Mouse (Mus musculus) limb, embryonic 15.5 days (tissue): ENCODE measurements around the gene Ptpn6. TPM values are rescaled to one million over a fixed set of nuclear protein-coding genes. Genes with fewer than 3 reads are reported as not detected.

Experiments
- ATAC-seq: fragments of 200-750 bp; cut with Nextera tagmentation; 2 replicates; pipeline ENCODE4 v1.8.0; 2017; ENCODE audit warnings: low read depth, moderate TSS enrichment; ENCODE audit not compliant: insufficient number of reproducible peaks, low FRiP score, low TSS enrichment
- H3K27ac ChIP-seq: fragments of 300-500 bp; sonication (generic); 2 replicates; pipeline ENCODE4 v1.5.1; 2015; ENCODE audit warnings: moderate library complexity, mild to moderate bottlenecking, inconsistent platforms
- H3K27me3 ChIP-seq: fragments of 300-500 bp; sonication (generic); 2 replicates; pipeline ENCODE4 v1.6.1; 2015; ENCODE audit warnings: inconsistent platforms
- H3K36me3 ChIP-seq: fragments of 300-500 bp; sonication (generic); 2 replicates; pipeline ENCODE4 v1.6.1; 2015; ENCODE audit warnings: inconsistent platforms
- H3K4me1 ChIP-seq: fragments of 300-500 bp; sonication (generic); 2 replicates; pipeline ENCODE4 v1.6.1; 2015; ENCODE audit warnings: inconsistent platforms
- H3K4me2 ChIP-seq: fragments of 300-500 bp; sonication (generic); 2 replicates; pipeline ENCODE4 v1.6.1; 2015; ENCODE audit warnings: mild to moderate bottlenecking, inconsistent platforms
- H3K4me3 ChIP-seq: fragments of 300-500 bp; sonication (generic); 2 replicates; pipeline ENCODE4 v1.5.1; 2015; ENCODE audit warnings: mild to moderate bottlenecking, inconsistent platforms
- H3K9ac ChIP-seq: fragments of 300-500 bp; sonication (generic); 2 replicates; pipeline ENCODE4 v1.6.1; 2015; ENCODE audit warnings: inconsistent platforms
- H3K9me3 ChIP-seq: fragments of 300-500 bp; sonication (generic); 2 replicates; pipeline ENCODE4 v1.6.1; 2016; ENCODE audit warnings: inconsistent platforms
- WGBS: fragments of 180-500 bp; shearing (Covaris S2); methylation state at CpG from one replicate; pipeline ENCODE4 v1.1.7; 2015; 5-methylcytosine and 5-hydroxymethylcytosine counted together
- polyA plus RNA-seq: library from polyadenylated mRNA; unstranded; fragments of >200 nt; fragmentation: Nextera tagmentation; extraction: Ambion mirVana; gene quantifications from 2 replicates; pipeline ENCODE4 v1.2.1, GENCODE M21; 2015

Ptpn6 gene
- polyA plus RNA-seq = 17.4 and 17.8 TPM in 2 replicates

GRCm38 (mm10) chr6:124738511-124739023 is at the start of gene Ptpn6:
Gene Ptpn6 (minus strand): TSS chr6:124738714.
- WGBS = 26% methylated on average over 15 of the region's 15 CpGs
- Histone ChIP-seq H3K36me3 (peaks cover 11% of the 10 kb centered on the region), H3K9me3 (no peaks in the 10 kb centered on the region), H3K27me3 (no peaks in the 10 kb centered on the region), H3K4me1 (peaks cover 29% of the 10 kb centered on the region), H3K4me2 (peak within 1 kb of the TSS; percentile 30), H3K4me3 (no peak within 1 kb of the TSS; the same call in 1 of the 2 replicates), H3K27ac (peak within 1 kb of the TSS; percentile 34; the same call in 1 of the 2 replicates), H3K9ac (no peak within 1 kb of the TSS)
- ATAC-seq = no peak

- ATAC-seq = no peak
- 76% methylated on average over 10 of the region's 10 CpGs for WGBS
- H3K4me1 ChIP-seq = 0 out of 2 replicates have a peak, but pooled peaks cover under 1% of the 10 kb centered on the region
- H3K27me3 ChIP-seq = no peaks in the 10 kb centered on the region
- H3K27ac ChIP-seq = no peak overlapping the region
- H3K9ac ChIP-seq = no peak overlapping the region
- no peak overlapping the region for H3K4me3 ChIP-seq
- H3K9me3 ChIP-seq = no peaks in the 10 kb centered on the region
- no peaks in the 10 kb centered on the region for H3K36me3 ChIP-seq
- no peak overlapping the region for H3K4me2 ChIP-seq
These were observed 49.2 kb upstream of the Ptpn6 start for GRCm38 (mm10) chr6:124787722-124788121.

- Histone ChIP-seq H3K4me1 (peaks cover 6% of the 10 kb centered on the region), H3K4me3 (no peak overlapping the region), H3K36me3 (no peaks in the 10 kb centered on the region), H3K9me3 (no peaks in the 10 kb centered on the region), H3K27me3 (no peaks in the 10 kb centered on the region), H3K9ac (no peak overlapping the region), H3K4me2 (no peak overlapping the region), H3K27ac (no peak overlapping the region)
- ATAC-seq = no peak
- 59% methylated on average over 8 of the region's 8 CpGs for WGBS
These were observed 48.4 kb upstream of the Ptpn6 start for GRCm38 (mm10) chr6:124786756-124787420.

- WGBS = 24% methylated on average over 6 of the region's 6 CpGs
- 0 out of 2 replicates have a peak overlapping the region, but pooled peaks have one; percentile 13 for H3K4me3 ChIP-seq
- H3K36me3 ChIP-seq = no peaks in the 10 kb centered on the region
- no peak for ATAC-seq
- H3K4me1 ChIP-seq = peaks cover 20% of the 10 kb centered on the region
- peak overlapping the region; percentile 34 for H3K4me2 ChIP-seq
- no peak overlapping the region for H3K9ac ChIP-seq
- H3K9me3 ChIP-seq = no peaks in the 10 kb centered on the region
- 0 out of 2 replicates have a peak, but pooled peaks cover 3% of the 10 kb centered on the region for H3K27me3 ChIP-seq
- no peak overlapping the region for H3K27ac ChIP-seq
These were observed 43.9 kb upstream of the Ptpn6 start for GRCm38 (mm10) chr6:124782436-124782835.

- Histone ChIP-seq H3K27ac (no peak overlapping the region), H3K9me3 (no peaks in the 10 kb centered on the region), H3K27me3 (0 out of 2 replicates have a peak, but pooled peaks cover 3% of the 10 kb centered on the region), H3K4me1 (peaks cover 20% of the 10 kb centered on the region), H3K4me3 (no peak overlapping the region), H3K36me3 (no peaks in the 10 kb centered on the region), H3K4me2 (no peak overlapping the region), H3K9ac (no peak overlapping the region)
- 84% methylated on average over 7 of the region's 7 CpGs for WGBS
- no peak for ATAC-seq
These were observed 42.4 kb upstream of the Ptpn6 start for GRCm38 (mm10) chr6:124780917-124781316.

DNA sequence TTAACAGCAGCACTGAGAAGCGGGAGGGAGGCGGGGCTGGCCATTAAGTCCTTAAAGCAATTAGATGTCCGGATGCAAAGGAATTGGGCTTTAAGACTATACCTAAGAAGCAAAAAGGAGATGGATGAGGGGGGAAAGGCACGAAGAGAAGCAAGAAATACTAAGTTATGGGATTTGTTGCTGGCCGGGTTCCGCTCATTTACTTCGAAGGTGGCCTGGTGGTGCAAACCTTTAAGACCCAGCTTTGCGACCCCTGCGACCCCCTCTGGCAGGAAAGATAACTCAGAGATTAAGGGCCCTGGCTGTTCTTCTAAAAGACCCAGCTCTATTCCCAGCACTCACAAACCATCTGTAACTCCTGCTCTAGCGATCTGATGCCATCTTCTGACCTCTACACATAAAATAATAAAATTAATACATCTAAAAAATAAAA is 41.5 kb upstream of the Ptpn6 start:
- no peak overlapping the region for H3K27ac ChIP-seq
- peak overlapping the region; percentile 32 for H3K4me3 ChIP-seq
- no peak for ATAC-seq
- H3K27me3 ChIP-seq = 0 out of 2 replicates have a peak, but pooled peaks cover 3% of the 10 kb centered on the region
- no peaks in the 10 kb centered on the region for H3K9me3 ChIP-seq
- peak overlapping the region; percentile 23; the same call in 1 of the 2 replicates for H3K9ac ChIP-seq
- peaks cover 20% of the 10 kb centered on the region for H3K4me1 ChIP-seq
- H3K36me3 ChIP-seq = no peaks in the 10 kb centered on the region
- 5% methylated on average over 10 of the region's 10 CpGs for WGBS
- H3K4me2 ChIP-seq = peak overlapping the region; percentile 58

DNA sequence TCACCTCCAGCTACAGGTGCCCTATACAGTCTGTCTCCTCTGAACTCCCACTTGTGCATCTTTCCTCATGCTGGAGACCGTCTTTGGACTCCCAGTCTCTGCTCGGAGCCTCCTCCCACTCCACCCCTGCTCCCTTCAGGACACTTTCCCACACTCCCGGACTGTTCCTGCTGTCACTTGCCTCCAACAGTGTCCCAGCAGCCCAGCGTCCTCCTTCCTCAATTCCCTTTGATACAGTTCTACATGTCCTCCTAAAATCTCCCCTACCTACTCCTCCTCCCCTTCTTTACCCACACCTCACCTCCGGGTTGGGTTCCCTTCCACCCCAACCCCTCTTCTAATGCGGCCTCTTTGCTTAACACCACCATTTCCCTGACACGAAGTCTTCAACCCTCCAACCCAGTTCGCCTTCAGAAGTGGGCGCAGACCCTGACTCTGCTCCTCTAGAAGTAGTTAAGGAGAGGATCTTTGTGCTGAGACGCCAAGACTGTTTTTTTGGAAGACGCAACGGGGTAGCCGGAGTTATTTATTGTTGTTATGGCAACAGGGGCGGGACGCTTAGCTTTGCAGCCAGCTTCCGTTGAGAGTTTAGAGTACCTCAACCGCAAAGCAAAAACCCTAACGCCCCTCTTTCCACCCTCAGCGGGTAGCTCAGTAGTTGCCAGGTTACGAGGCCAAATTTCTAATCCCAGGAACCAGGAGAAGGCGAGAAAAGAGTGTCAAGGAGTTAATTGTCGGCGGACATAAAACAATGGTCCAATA is 40.9 kb upstream of the Ptpn6 start, which contains the start of gene Lrrc23:
Gene Lrrc23, minus strand, starts transcription at position 506 of the 762 bp plus-strand sequence.
- Histone ChIP-seq H3K9ac (peak within 1 kb of the TSS; percentile 23; the same call in 1 of the 2 replicates), H3K27me3 (0 out of 2 replicates have a peak, but pooled peaks cover 3% of the 10 kb centered on the region), H3K4me3 (peak within 1 kb of the TSS; percentile 32), H3K4me1 (peaks cover 20% of the 10 kb centered on the region), H3K36me3 (no peaks in the 10 kb centered on the region), H3K27ac (no peak within 1 kb of the TSS), H3K9me3 (no peaks in the 10 kb centered on the region), H3K4me2 (peak within 1 kb of the TSS; percentile 58)
- WGBS = 2% methylated on average over 23 of the region's 23 CpGs
- ATAC-seq = no peak

DNA sequence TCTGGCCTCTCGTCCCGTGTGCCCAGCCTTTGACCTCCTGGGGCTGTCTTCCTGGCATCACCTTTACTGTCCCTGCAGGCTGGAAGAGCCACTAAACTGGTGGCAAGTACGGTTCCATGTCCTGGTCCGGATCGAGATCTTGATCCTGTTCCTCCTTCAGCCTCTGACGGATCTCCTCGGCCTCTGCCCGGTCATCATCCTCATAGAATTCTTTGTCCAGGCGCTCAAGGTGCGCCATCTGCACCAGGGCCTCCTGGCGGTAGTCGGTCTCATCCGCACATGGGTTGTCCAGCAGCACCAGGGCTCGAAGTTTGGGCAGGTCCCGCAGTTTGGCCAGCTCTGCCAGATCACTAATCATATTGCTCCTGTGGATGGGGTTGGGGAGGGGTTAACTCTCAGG is 32.0 kb upstream of the Ptpn6 start:
- ATAC-seq = no peak
- WGBS = 89% methylated on average over 15 of the region's 15 CpGs
- Histone ChIP-seq H3K36me3 (0 out of 2 replicates have a peak, but pooled peaks cover 2% of the 10 kb centered on the region), H3K4me3 (no peak overlapping the region), H3K27ac (no peak overlapping the region), H3K9me3 (no peaks in the 10 kb centered on the region), H3K4me1 (peaks cover 23% of the 10 kb centered on the region), H3K27me3 (0 out of 2 replicates have a peak, but pooled peaks cover 6% of the 10 kb centered on the region), H3K9ac (no peak overlapping the region), H3K4me2 (no peak overlapping the region)

DNA sequence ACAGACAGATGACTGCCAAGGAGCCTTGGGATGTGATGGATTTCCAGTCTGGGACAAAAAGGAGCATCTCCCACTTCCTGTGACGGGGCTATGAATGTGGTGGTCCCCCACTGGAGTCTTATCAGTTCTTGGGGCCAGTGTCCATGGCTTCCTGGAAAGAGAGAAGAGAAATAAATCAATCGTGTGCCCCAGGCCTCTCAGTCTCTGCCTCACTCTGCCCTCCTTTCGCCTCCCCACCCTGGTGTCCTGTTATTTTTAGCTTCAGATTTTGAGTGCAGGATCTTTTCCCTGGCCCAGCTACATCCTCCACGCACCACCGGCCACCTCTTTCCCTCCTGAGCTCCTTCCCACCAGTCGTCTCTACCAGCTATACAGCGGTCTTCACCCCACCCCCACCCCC is 31.5 kb upstream of the Ptpn6 start:
- H3K4me1 ChIP-seq = peaks cover 23% of the 10 kb centered on the region
- H3K9me3 ChIP-seq = no peaks in the 10 kb centered on the region
- peak overlapping the region; percentile 57 for H3K4me3 ChIP-seq
- 0 out of 2 replicates have a peak, but pooled peaks cover 2% of the 10 kb centered on the region for H3K36me3 ChIP-seq
- WGBS = 72% methylated on average over 7 of the region's 7 CpGs
- no peak overlapping the region for H3K27ac ChIP-seq
- H3K27me3 ChIP-seq = 0 out of 2 replicates have a peak, but pooled peaks cover 6% of the 10 kb centered on the region
- peak overlapping the region; percentile 60; the same call in 1 of the 2 replicates for H3K9ac ChIP-seq
- ATAC-seq = no peak
- H3K4me2 ChIP-seq = peak overlapping the region; percentile 95

- peak within 1 kb of the TSS; percentile 60 for H3K9ac ChIP-seq
- ATAC-seq = peak; percentile 69
- H3K4me2 ChIP-seq = peak within 1 kb of the TSS; percentile 95
- H3K27ac ChIP-seq = peak within 1 kb of the TSS; percentile 27; the same call in 1 of the 2 replicates
- H3K27me3 ChIP-seq = 0 out of 2 replicates have a peak, but pooled peaks cover 6% of the 10 kb centered on the region
- under 1% methylated on average over 54 of the region's 54 CpGs for WGBS
- H3K4me3 ChIP-seq = peak within 1 kb of the TSS; percentile 57
- H3K36me3 ChIP-seq = 0 out of 2 replicates have a peak, but pooled peaks cover 2% of the 10 kb centered on the region
- H3K9me3 ChIP-seq = no peaks in the 10 kb centered on the region
- peaks cover 23% of the 10 kb centered on the region for H3K4me1 ChIP-seq
These were observed 30.7 kb upstream of the Ptpn6 start, which contains the start of gene Eno2 for GRCm38 (mm10) chr6:124769101-124769765. Gene Eno2 (minus strand): TSS chr6:124769673.

GRCm38 (mm10) chr6:124768704-124769044 is 30.2 kb upstream of the Ptpn6 start:
- 6% methylated on average over 9 of the region's 9 CpGs for WGBS

More at GRCm38 (mm10) chr6:124768704-124769044, 30.2 kb upstream of the Ptpn6 start:
- Histone ChIP-seq H3K27ac (no peak overlapping the region), H3K27me3 (0 out of 2 replicates have a peak, but pooled peaks cover 6% of the 10 kb centered on the region), H3K9me3 (no peaks in the 10 kb centered on the region), H3K4me2 (peak overlapping the region; percentile 95), H3K36me3 (0 out of 2 replicates have a peak, but pooled peaks cover 2% of the 10 kb centered on the region), H3K4me3 (peak overlapping the region; percentile 57), H3K9ac (peak overlapping the region; percentile 60), H3K4me1 (peaks cover 23% of the 10 kb centered on the region)
- ATAC-seq = no peak
